Mouse (Mus musculus) urinary bladder, postnatal 36 days (tissue): ENCODE data around the gene Fbxw7.

Experiments used
- DNase-seq, 2 experiments: peaks; one replicate each; pipeline ENCODE4 v3.0.0; 2022; ENCODE audit warnings: low spot score in 2 of 2, mixed read lengths in 1 of 2

Gene Fbxw7

GRCm38 (mm10) chr3:84951698-84952097 is 136.6 kb downstream of the Fbxw7 start:
- DNase-seq = no peak

- peak; percentile 29 to 57 for DNase-seq
These were observed 137.1 kb downstream of the Fbxw7 start for GRCm38 (mm10) chr3:84952135-84952534.

GRCm38 (mm10) chr3:84952585-84953187 is 137.6 kb downstream of the Fbxw7 start:
- DNase-seq = no peak

GRCm38 (mm10) chr3:84955011-84955775 is 140.1 kb downstream of the Fbxw7 start:
- no peak for DNase-seq

- no peak for DNase-seq
These were observed 140.8 kb downstream of the Fbxw7 start for GRCm38 (mm10) chr3:84955857-84956256.

GRCm38 (mm10) chr3:84965156-84965555 is 150.1 kb downstream of the Fbxw7 start:
- DNase-seq = no peak

GRCm38 (mm10) chr3:84967364-84967763 is 152.3 kb downstream of the Fbxw7 start:
- DNase-seq = no peak

GRCm38 (mm10) chr3:84971561-84971960 is 156.5 kb downstream of the Fbxw7 start:
- no peak for DNase-seq

- DNase-seq = no peak
These were observed 157.8 kb downstream of the Fbxw7 start for GRCm38 (mm10) chr3:84972881-84973280.

GRCm38 (mm10) chr3:84974193-84974592 is 159.1 kb downstream of the Fbxw7 start:
- no peak for DNase-seq

- DNase-seq = no peak
These were observed 163.6 kb downstream of the Fbxw7 start for GRCm38 (mm10) chr3:84978676-84979075.

GRCm38 (mm10) chr3:84980158-84980557 is 165.1 kb downstream of the Fbxw7 start:
- no peak for DNase-seq

GRCm38 (mm10) chr3:84982688-84983087 is 167.6 kb downstream of the Fbxw7 start:
- no peak for DNase-seq

- DNase-seq = no peak
These were observed 170.1 kb downstream of the Fbxw7 start for GRCm38 (mm10) chr3:84985121-84985625.

- DNase-seq = no peak
These were observed 173.8 kb downstream of the Fbxw7 start for GRCm38 (mm10) chr3:84988880-84989279.

- DNase-seq = no peak
These were observed 190.2 kb downstream of the Fbxw7 start for GRCm38 (mm10) chr3:85005257-85005656.

- DNase-seq = no peak
These were observed 197.8 kb downstream of the Fbxw7 start for GRCm38 (mm10) chr3:85012889-85013288.

GRCm38 (mm10) chr3:85015667-85016066 is 200.6 kb downstream of the Fbxw7 start:
- no peak for DNase-seq

GRCm38 (mm10) chr3:85020137-85020536 is 205.1 kb downstream of the Fbxw7 start:
- no peak for DNase-seq

GRCm38 (mm10) chr3:85021816-85022215 is 206.7 kb downstream of the Fbxw7 start:
- no peak for DNase-seq

- no peak for DNase-seq
These were observed 207.7 kb downstream of the Fbxw7 start for GRCm38 (mm10) chr3:85022800-85023199.

- DNase-seq = no peak
These were observed 209.2 kb downstream of the Fbxw7 start for GRCm38 (mm10) chr3:85024237-85024636.
